31 mouse cellular contexts compared by ENCODE assay signal in the genomic region with DNA sequence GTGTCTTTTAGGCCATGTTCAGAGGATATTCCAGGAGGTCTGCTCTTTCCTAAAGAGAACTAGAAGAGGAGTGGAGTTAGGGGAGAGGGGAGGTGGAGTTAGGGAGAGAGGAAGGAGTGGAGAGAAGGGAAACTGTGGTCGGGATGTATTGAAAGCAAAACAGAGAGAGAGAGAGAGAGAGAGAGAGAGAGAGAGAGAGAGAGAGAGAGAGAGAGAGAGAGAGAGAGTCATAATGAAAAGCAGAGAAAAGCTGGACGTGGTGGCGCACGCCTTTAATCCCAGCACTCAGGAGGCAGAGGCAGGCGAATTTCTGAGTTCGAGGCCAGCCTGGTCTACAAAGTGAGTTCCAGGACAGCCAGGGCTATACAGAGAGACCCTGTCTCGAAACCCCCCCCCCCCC. TPM values are rescaled to one million over a fixed set of nuclear protein-coding genes. Genes with fewer than 3 reads are reported as not detected.
"Had no signal": no experiment of that assay in that cellular context is flagged by ENCODE, and none has a peak within 500 bp of the region (broad histone marks: within the 10 kb centered on the region; RNA-seq: fewer than 3 reads in every experiment).

No protein-coding gene starts in this region.

RNA-seq across cellular contexts. Expression of gene Ccl5, which starts 20.7 kb away (rescaled TPM):
- total RNA-seq: forebrain, postnatal 0 days; gastrocnemius, adult 18-20 months; gastrocnemius, adult 2 months; gastrocnemius, adult 8-10 months; gastrocnemius, postnatal 10 days; gastrocnemius, postnatal 14 days; gastrocnemius, postnatal 25 days; gastrocnemius, postnatal 36 days; gastrocnemius, postnatal 4 days had no signal
- polyA plus RNA-seq: embryonic facial prominence, embryonic 10.5 days; embryonic facial prominence, embryonic 11.5 days; embryonic facial prominence, embryonic 13.5 days; erythroblast, embryonic 14.5 days; forebrain, embryonic 11.5 days; forebrain, embryonic 12.5 days; forebrain, embryonic 13.5 days; forebrain, embryonic 15.5 days; heart, embryonic 10.5 days; heart, embryonic 11.5 days had no signal

RNA-seq across cellular contexts. Expression of gene Ccl9, which starts 27.4 kb away (rescaled TPM):
- polyA plus RNA-seq: erythroblast, embryonic 14.5 days had no signal

RNA-seq across cellular contexts. Expression of gene Heatr9, which starts 29.1 kb away (rescaled TPM):
- total RNA-seq: common myeloid progenitor, adult 5-6 weeks; forebrain, postnatal 0 days; gastrocnemius, adult 18-20 months; gastrocnemius, adult 2 months; gastrocnemius, adult 8-10 months; gastrocnemius, postnatal 10 days; gastrocnemius, postnatal 14 days; gastrocnemius, postnatal 25 days; gastrocnemius, postnatal 36 days; gastrocnemius, postnatal 4 days; heart, adult 2 months; heart, adult 8-10 months had no signal
- polyA plus RNA-seq: cortical plate, adult 2 months; embryonic facial prominence, embryonic 10.5 days; embryonic facial prominence, embryonic 11.5 days; embryonic facial prominence, embryonic 12.5 days; embryonic facial prominence, embryonic 13.5 days; embryonic facial prominence, embryonic 14.5 days; embryonic facial prominence, embryonic 15.5 days; erythroblast, embryonic 14.5 days; forebrain, embryonic 10.5 days; forebrain, embryonic 11.5 days; forebrain, embryonic 13.5 days; forebrain, embryonic 14.5 days; forebrain, embryonic 15.5 days; forebrain, embryonic 16.5 days; forebrain, postnatal 0 days; frontal cortex, adult 2 months; gonadal fat pad, adult 2 months; heart, adult 2 months; heart, embryonic 10.5 days; heart, embryonic 11.5 days had no signal

RNA-seq across cellular contexts. Expression of gene Ccl6, which starts 41.9 kb away (rescaled TPM):
- polyA plus RNA-seq: erythroblast, embryonic 14.5 days had no signal
